Mouse (Mus musculus) midbrain, embryonic 16.5 days (tissue): Measurements from ENCODE around the gene Col18a1. TPM values are rescaled to one million over a fixed set of nuclear protein-coding genes. Genes with fewer than 3 reads are reported as not detected.

Experiments
- ATAC-seq: fragments of 200-750 bp; cut with Nextera tagmentation; 2 replicates; pipeline ENCODE4 v1.8.0; 2017; ENCODE audit warnings: moderate TSS enrichment
- H3K27ac ChIP-seq: fragments of 300-500 bp; sonication (generic); 2 replicates; pipeline ENCODE4 v1.5.1; 2014; ENCODE audit warnings: mild to moderate bottlenecking, low read length, mixed read lengths
- H3K27me3 ChIP-seq: fragments of 300-500 bp; sonication (generic); 2 replicates; pipeline ENCODE4 v1.6.1; 2014; ENCODE audit warnings: low read depth, low read length, mixed read lengths; ENCODE audit not compliant: control insufficient read depth, insufficient read depth
- H3K36me3 ChIP-seq: fragments of 300-500 bp; sonication (generic); 2 replicates; pipeline ENCODE4 v1.6.1; 2014; ENCODE audit warnings: mild to moderate bottlenecking, low read length, moderate library complexity, mixed read lengths; ENCODE audit not compliant: control insufficient read depth, insufficient read depth
- H3K4me1 ChIP-seq: fragments of 300-500 bp; sonication (generic); 2 replicates; pipeline ENCODE4 v1.6.1; 2014; ENCODE audit warnings: mild to moderate bottlenecking, low read length, mixed read lengths; ENCODE audit not compliant: control insufficient read depth, insufficient read depth
- H3K4me2 ChIP-seq: fragments of 300-500 bp; sonication (generic); 2 replicates; pipeline ENCODE4 v1.6.1; 2014; ENCODE audit warnings: mild to moderate bottlenecking, low read length, mixed read lengths
- H3K4me3 ChIP-seq: fragments of 300-500 bp; sonication (generic); 2 replicates; pipeline ENCODE4 v1.5.1; 2014; ENCODE audit warnings: low read depth, mild to moderate bottlenecking, low read length, moderate library complexity, mixed read lengths
- H3K9ac ChIP-seq: fragments of 300-500 bp; sonication (generic); 2 replicates; pipeline ENCODE4 v1.6.1; 2014; ENCODE audit warnings: low read depth, low read length, mixed read lengths
- H3K9me3 ChIP-seq: fragments of 300-500 bp; sonication (generic); replicated peaks from 2 replicates; pipeline ENCODE4 v1.6.1; 2014; ENCODE audit warnings: mild to moderate bottlenecking, low read length, mixed read lengths; ENCODE audit not compliant: control insufficient read depth, poor library complexity, severe bottlenecking
- WGBS: fragments of 180-500 bp; shearing (Covaris S2); extraction: QIAGEN DNeasy Blood & Tissue Kit; methylation state at CpG from one replicate; pipeline ENCODE4 v1.1.7; 2014; 5-methylcytosine and 5-hydroxymethylcytosine counted together
- polyA plus RNA-seq: library from polyadenylated mRNA; unstranded; fragments of >200 nt; fragmentation: Nextera tagmentation; extraction: Ambion mirVana; gene quantifications from 2 replicates; pipeline ENCODE4 v1.2.1, GENCODE M21; 2015

Gene Col18a1
- polyA plus RNA-seq, 1 experiment from 2014 or later: 20.4 TPM

GRCm38 (mm10) chr10:77206565-77207079 lies 40.3 kb upstream of the Col18a1 start:
- Histone ChIP-seq H3K4me2 (no peak overlapping the region), H3K27ac (peak overlapping the region; percentile 31; the same call in 1 of the 2 replicates), H3K4me3 (no peak overlapping the region), H3K9me3 (no peaks in the 10 kb centered on the region), H3K27me3 (no peaks in the 10 kb centered on the region), H3K4me1 (peaks cover 2% of the 10 kb centered on the region; the same call in 1 of the 2 replicates), H3K9ac (no peak overlapping the region), H3K36me3 (no peaks in the 10 kb centered on the region)
- ATAC-seq: no peak
- 39% methylated on average over 3 of the region's 3 CpGs for WGBS

DNA sequence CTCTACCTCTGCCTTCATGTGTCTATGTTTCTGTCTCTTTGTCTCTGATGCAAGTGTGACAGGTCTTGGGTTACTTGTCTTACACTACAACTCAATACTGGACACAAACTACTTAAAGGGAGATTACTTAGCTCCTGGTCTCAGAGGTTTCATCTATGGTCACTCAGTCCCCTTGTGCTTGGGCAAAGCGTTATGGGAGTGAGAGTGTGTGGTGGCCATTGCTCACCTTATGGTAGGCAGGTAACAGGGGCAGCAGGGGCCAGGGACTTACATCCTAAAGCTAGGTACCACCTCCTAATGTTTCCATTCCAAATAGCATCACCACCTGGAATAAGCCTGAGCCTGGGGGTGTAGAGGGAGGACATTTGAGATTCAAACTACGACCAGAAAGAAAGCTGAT lies 39.8 kb upstream of the Col18a1 start:
- 82% methylated on average over 2 of the region's 2 CpGs for WGBS

GRCm38 (mm10) chr10:77203960-77204359 lies 37.6 kb upstream of the Col18a1 start:
- Histone ChIP-seq H3K27me3 (no peaks in the 10 kb centered on the region), H3K36me3 (no peaks in the 10 kb centered on the region), H3K9me3 (no peaks in the 10 kb centered on the region), H3K9ac (no peak overlapping the region), H3K4me2 (no peak overlapping the region), H3K4me3 (no peak overlapping the region), H3K4me1 (peaks cover 2% of the 10 kb centered on the region; the same call in 1 of the 2 replicates), H3K27ac (no peak overlapping the region)
- 86% methylated on average over 4 of the region's 4 CpGs for WGBS
- no peak for ATAC-seq

More for the DNA sequence above, 39.8 kb upstream of the Col18a1 start:
- H3K27me3 ChIP-seq: no peaks in the 10 kb centered on the region
- H3K4me2 ChIP-seq: no peak overlapping the region
- H3K36me3 ChIP-seq: no peaks in the 10 kb centered on the region
- no peak overlapping the region for H3K4me3 ChIP-seq
- no peaks in the 10 kb centered on the region for H3K9me3 ChIP-seq
- H3K4me1 ChIP-seq: peaks cover 2% of the 10 kb centered on the region; the same call in 1 of the 2 replicates
- no peak for ATAC-seq
- H3K9ac ChIP-seq: no peak overlapping the region
- H3K27ac ChIP-seq: no peak overlapping the region

GRCm38 (mm10) chr10:77201919-77202318 lies 35.6 kb upstream of the Col18a1 start:
- 58% methylated on average over 5 of the region's 5 CpGs for WGBS
- H3K27me3 ChIP-seq: no peaks in the 10 kb centered on the region
- no peak overlapping the region for H3K27ac ChIP-seq
- no peak overlapping the region for H3K4me3 ChIP-seq
- no peak overlapping the region for H3K9ac ChIP-seq
- ATAC-seq: no peak
- no peak overlapping the region for H3K4me2 ChIP-seq
- peaks cover 2% of the 10 kb centered on the region; the same call in 1 of the 2 replicates for H3K4me1 ChIP-seq
- H3K36me3 ChIP-seq: no peaks in the 10 kb centered on the region
- no peaks in the 10 kb centered on the region for H3K9me3 ChIP-seq

GRCm38 (mm10) chr10:77200295-77200694 lies 33.9 kb upstream of the Col18a1 start:
- no peak overlapping the region for H3K4me2 ChIP-seq
- no peak overlapping the region for H3K27ac ChIP-seq
- no peak for ATAC-seq
- no peak overlapping the region for H3K4me3 ChIP-seq
- peaks cover 2% of the 10 kb centered on the region; the same call in 1 of the 2 replicates for H3K4me1 ChIP-seq
- no peaks in the 10 kb centered on the region for H3K9me3 ChIP-seq
- H3K9ac ChIP-seq: no peak overlapping the region
- H3K27me3 ChIP-seq: no peaks in the 10 kb centered on the region
- H3K36me3 ChIP-seq: no peaks in the 10 kb centered on the region
- 83% methylated on average over 9 of the region's 9 CpGs for WGBS

GRCm38 (mm10) chr10:77199229-77199628 lies 32.9 kb upstream of the Col18a1 start:
- no peak overlapping the region for H3K9ac ChIP-seq
- H3K9me3 ChIP-seq: no peaks in the 10 kb centered on the region
- H3K4me2 ChIP-seq: no peak overlapping the region
- no peaks in the 10 kb centered on the region for H3K27me3 ChIP-seq
- H3K4me3 ChIP-seq: no peak overlapping the region
- H3K36me3 ChIP-seq: no peaks in the 10 kb centered on the region
- H3K4me1 ChIP-seq: no peaks in the 10 kb centered on the region
- 72% methylated on average over 2 of the region's 2 CpGs for WGBS
- no peak for ATAC-seq
- H3K27ac ChIP-seq: no peak overlapping the region

DNA sequence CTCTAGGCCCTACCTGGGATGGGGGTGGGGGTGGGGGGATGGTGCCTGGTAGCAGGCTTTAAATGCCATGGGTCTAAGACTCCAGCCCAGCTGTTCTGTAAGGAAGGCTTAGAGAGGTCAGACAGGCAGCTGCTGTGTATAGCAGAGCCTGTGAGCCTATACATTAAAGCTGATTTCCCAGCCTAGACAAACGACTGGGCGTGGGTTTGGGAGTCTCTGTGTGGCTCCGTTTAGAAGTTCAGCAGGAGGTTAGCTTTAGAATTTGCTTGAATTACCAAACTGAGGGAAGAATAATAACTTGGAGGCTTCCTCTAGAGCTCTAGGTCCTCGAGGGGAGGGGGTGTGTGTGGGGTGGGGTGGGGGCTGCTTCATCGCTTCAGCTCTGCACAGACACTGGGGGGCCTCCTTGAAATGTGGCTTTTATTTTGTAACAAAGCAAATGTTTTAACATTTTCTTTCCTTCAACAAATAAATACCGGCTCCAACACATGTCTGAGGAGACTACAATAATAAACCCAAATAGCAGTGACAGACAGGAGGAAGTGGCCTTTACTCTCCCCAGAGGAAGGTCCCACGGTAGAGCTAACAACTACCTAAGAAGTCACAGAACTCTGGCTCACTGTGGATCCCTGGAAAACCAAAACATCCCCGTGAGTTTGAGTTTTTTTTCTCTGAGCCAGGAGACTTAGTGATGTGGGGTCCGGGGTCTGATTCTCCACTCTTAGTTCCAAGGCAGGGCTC lies 31.3 kb upstream of the Col18a1 start:
- 21% methylated on average over 9 of the region's 9 CpGs for WGBS
- H3K27me3 ChIP-seq: no peaks in the 10 kb centered on the region
- H3K4me3 ChIP-seq: no peak overlapping the region
- H3K9me3 ChIP-seq: no peaks in the 10 kb centered on the region
- no peak overlapping the region for H3K4me2 ChIP-seq
- H3K27ac ChIP-seq: no peak overlapping the region
- H3K4me1 ChIP-seq: no peaks in the 10 kb centered on the region
- H3K9ac ChIP-seq: no peak overlapping the region
- ATAC-seq: peak; percentile 42; the same call in 1 of the 2 replicates
- H3K36me3 ChIP-seq: no peaks in the 10 kb centered on the region

GRCm38 (mm10) chr10:77196676-77197075 lies 30.3 kb upstream of the Col18a1 start:
- Histone ChIP-seq H3K4me2 (no peak overlapping the region), H3K4me3 (no peak overlapping the region), H3K27me3 (no peaks in the 10 kb centered on the region), H3K36me3 (no peaks in the 10 kb centered on the region), H3K27ac (no peak overlapping the region), H3K9me3 (no peaks in the 10 kb centered on the region), H3K9ac (no peak overlapping the region), H3K4me1 (peaks cover under 1% of the 10 kb centered on the region; the same call in 1 of the 2 replicates)
- WGBS: 85% methylated on average over 4 of the region's 4 CpGs
- ATAC-seq: no peak

DNA sequence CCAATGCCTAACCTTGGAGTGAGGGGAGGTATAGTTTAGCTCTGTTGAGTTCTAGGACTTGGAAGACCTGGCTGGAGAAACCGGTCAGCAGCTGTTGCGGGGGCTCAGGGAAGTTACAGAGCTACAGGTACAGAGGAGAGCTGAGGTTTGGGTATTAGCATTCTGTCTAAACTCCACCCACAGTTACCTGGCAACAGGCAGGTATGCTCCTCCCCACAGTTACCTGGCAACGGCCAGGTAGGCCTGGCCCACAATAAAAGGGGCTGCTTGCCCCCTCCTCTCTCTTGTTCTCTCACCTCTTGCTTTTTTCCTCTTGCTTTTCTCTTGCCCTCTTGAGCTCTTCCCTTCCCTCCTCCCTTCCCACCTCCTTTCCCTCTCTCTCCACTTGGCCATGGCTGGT lies 29.8 kb upstream of the Col18a1 start:
- Histone ChIP-seq H3K4me1 (peaks cover 6% of the 10 kb centered on the region), H3K9me3 (no peaks in the 10 kb centered on the region), H3K9ac (no peak overlapping the region), H3K27me3 (no peaks in the 10 kb centered on the region), H3K4me3 (no peak overlapping the region), H3K27ac (no peak overlapping the region), H3K4me2 (no peak overlapping the region), H3K36me3 (no peaks in the 10 kb centered on the region)
- 87% methylated on average over 3 of the region's 3 CpGs for WGBS
- ATAC-seq: no peak
